Mouse (Mus musculus) frontal cortex, adult (tissue): ENCODE measurements around the gene Zfp11.

Source experiments
- ATAC-seq: cut with Nextera tagmentation; 2 replicates; pipeline ENCODE4 v1.9.2; 2017; ENCODE audit warnings: mild to moderate bottlenecking, moderate library complexity, mixed read lengths; ENCODE audit not compliant: low TSS enrichment

The Zfp11 gene

GRCm38 (mm10) chr5:129611060-129611459, 58.8 kb downstream of the Zfp11 start:
- peak; percentile 82 for ATAC-seq

- no peak for ATAC-seq
These were observed 62.4 kb downstream of the Zfp11 start for GRCm38 (mm10) chr5:129607476-129607875.
